Mouse (Mus musculus) C3H10T1/2 (cell line): Measurements from ENCODE around the gene Fasl. TPM values are rescaled to one million over a fixed set of nuclear protein-coding genes. Genes with fewer than 3 reads are reported as not detected.

ENCODE experiments used
- polyA plus RNA-seq, 2 experiments: library from polyadenylated mRNA; unstranded; fragments of >200 nt; fragmentation: generic; extraction: Trizol; gene quantifications; one replicate each; pipeline ENCODE4 v1.2.1; 2012; ENCODE audit warnings: missing spikeins in 2 of 2

Gene Fasl
- not detected for polyA plus RNA-seq

DNA sequence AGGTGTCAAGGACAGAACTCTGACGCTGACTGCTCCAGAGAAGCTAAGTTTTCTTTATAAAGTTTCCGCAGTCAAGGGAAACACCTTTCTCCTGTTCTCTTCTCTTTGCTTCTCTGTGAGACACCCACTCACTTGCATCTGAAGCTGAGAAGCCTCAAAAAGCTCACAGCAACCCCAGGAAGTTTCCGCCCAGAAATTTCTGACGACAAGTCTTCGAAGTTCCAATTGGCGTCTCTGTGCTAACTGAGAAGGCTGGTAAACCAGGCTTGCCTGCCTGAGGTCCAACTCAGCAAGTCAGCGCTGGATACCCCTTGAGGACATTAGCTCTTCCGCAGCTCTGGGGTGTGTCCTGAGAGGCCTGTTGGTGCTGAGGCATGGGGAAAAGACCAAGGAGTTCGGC is at the start of gene Fasl:
Gene Fasl, minus strand, starts transcription at position 157 of the 400 bp plus-strand sequence.

Other genes starting within 250 kb of the Fasl start
- 1 to 10 TPM in 1 of 2 experiments, under 1 TPM in 1; 0.19 to 1.7 TPM for gene Suco, start 88.2 kb upstream of the Fasl start, polyA plus RNA-seq
- gene Pigc, start 180.7 kb upstream of the Fasl start, polyA plus RNA-seq, result 10 to 100 TPM in 1 of 2 experiments, 1 to 10 TPM in 1; 3.5 to 14.5 TPM
- not detected for gene 4930558K02Rik, start 191.1 kb upstream of the Fasl start, polyA plus RNA-seq